Mouse (Mus musculus): Measurements from ENCODE around the gene Nkpd1. TPM values are rescaled to one million over a fixed set of nuclear protein-coding genes. Genes with fewer than 3 reads are reported as not detected.

Gene Nkpd1
- 0.53 and 0.92 TPM in 2 replicates for total RNA-seq (2014; fragmentation: Nextera tagmentation)
- total RNA-seq (2017): 0.22 and 0.41 TPM in 2 replicates
- 0.55 TPM in 2 replicates for polyA plus RNA-seq (2012)

DNA sequence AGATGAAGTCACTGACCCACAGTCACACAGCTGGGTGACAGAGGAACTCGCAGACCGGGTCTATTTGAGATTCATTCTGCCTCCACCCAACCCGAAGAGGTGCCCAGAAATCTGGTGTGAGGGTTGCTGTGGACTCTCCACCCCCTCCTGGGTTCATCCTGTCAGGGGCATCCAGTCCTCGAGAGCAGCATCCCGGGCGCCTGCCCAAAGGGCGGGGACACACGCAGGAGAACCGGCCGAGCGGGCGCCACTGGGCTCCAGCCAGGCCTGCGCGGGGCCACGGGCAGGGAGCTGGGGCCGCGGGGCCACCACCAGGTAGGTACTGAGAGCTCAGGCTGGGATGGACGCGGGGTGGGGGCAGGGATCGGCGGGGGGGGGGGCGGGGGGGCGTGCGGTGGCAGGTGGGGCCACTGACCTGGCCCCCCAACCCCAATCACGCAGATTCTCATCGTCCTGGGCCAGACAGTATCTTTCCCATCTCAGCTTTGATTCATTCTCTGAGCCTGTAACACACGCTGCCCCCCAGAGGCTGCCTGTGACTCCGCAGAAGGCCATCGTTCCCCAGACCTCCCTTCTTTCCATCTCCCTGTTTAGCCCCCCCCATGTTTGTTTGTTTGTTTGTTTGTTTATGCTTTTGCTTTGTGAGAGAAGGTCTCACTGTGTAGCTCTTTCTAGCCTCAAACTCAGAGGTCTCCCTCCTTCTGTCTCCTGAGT lies at the start of gene Nkpd1:
Gene Nkpd1 (plus strand): TSS at position 187 of the 714 bp plus-strand sequence.
- peaks cover 19% of the 10 kb centered on the region for H3K4me1 ChIP-seq (ENCODE audit: insufficient read depth, low read depth, low read length)
- H3K27me3 ChIP-seq (ENCODE audit: insufficient read depth, low read length): peaks cover 29% of the 10 kb centered on the region; the same call in 1 of the 2 replicates
- TF ChIP-seq GATA1 (IDR thresholded peaks at IDR 0.05; ENCODE audit: borderline replicate concordance, low read length): no peak
- H3K4me3 ChIP-seq (ENCODE audit: low read depth, low read length): no peak within 1 kb of the TSS
- no peak for ATAC-seq (ENCODE audit: extremely low read depth, insufficient number of reproducible peaks, low FRiP score, poor library complexity, severe bottlenecking)
- DNase-seq (ENCODE audit: low spot score): no peak
- peaks cover 1% of the 10 kb centered on the region for H3K9me3 ChIP-seq (replicated peaks)
- peaks cover 42% of the 10 kb centered on the region for H3K36me3 ChIP-seq (replicated peaks)

GRCm38 (mm10) chr7:19468279-19468678 lies 49.4 kb upstream of the Nkpd1 start:
- Histone ChIP-seq H3K27me3 (ENCODE audit: insufficient read depth, low read length) (peaks cover 42% of the 10 kb centered on the region), H3K4me1 (ENCODE audit: insufficient read depth, low read depth, low read length) (peaks cover 7% of the 10 kb centered on the region)
- ATAC-seq (ENCODE audit: extremely low read depth, insufficient number of reproducible peaks, low FRiP score, poor library complexity, severe bottlenecking): no peak

GRCm38 (mm10) chr7:19469404-19469803 lies 48.2 kb upstream of the Nkpd1 start:
- Histone ChIP-seq H3K36me3 (replicated peaks) (no peaks in the 10 kb centered on the region), H3K4me1 (ENCODE audit: insufficient read depth, low read depth, low read length) (peaks cover 7% of the 10 kb centered on the region), H3K9me3 (replicated peaks) (peaks cover 7% of the 10 kb centered on the region), H3K27me3 (ENCODE audit: insufficient read depth, low read length) (peaks cover 40% of the 10 kb centered on the region), H3K4me3 (ENCODE audit: low read depth, low read length) (no peak overlapping the region)
- no peak for DNase-seq (ENCODE audit: low spot score)
- TF ChIP-seq GATA1 (IDR thresholded peaks at IDR 0.05; ENCODE audit: borderline replicate concordance, low read length) (no peak), POLR2AphosphoS5 (IDR thresholded peaks at IDR 0.05; ENCODE audit: insufficient replicate concordance, low read depth, low read length) (no peak), TAL1 (conservative IDR thresholded peaks at IDR 0.05; ENCODE audit: low read depth, low read length) (no peak), CTCF (IDR thresholded peaks at IDR 0.05; ENCODE audit: low read depth, low read length) (no peak), GATA2 (IDR thresholded peaks at IDR 0.05; ENCODE audit: borderline replicate concordance, low read depth, low read length) (no peak)
- no peak for ATAC-seq (ENCODE audit: extremely low read depth, insufficient number of reproducible peaks, low FRiP score, poor library complexity, severe bottlenecking)

More at GRCm38 (mm10) chr7:19468279-19468678, 49.4 kb upstream of the Nkpd1 start:
- no peak for DNase-seq (ENCODE audit: low spot score)
- H3K4me3 ChIP-seq (ENCODE audit: low read depth, low read length): no peak overlapping the region
- H3K9me3 ChIP-seq (replicated peaks): no peaks in the 10 kb centered on the region
- H3K36me3 ChIP-seq (replicated peaks): no peaks in the 10 kb centered on the region
- TF ChIP-seq CTCF (IDR thresholded peaks at IDR 0.05; ENCODE audit: low read depth, low read length) (no peak), TAL1 (conservative IDR thresholded peaks at IDR 0.05; ENCODE audit: low read depth, low read length) (no peak), POLR2AphosphoS5 (IDR thresholded peaks at IDR 0.05; ENCODE audit: insufficient replicate concordance, low read depth, low read length) (no peak), GATA2 (IDR thresholded peaks at IDR 0.05; ENCODE audit: borderline replicate concordance, low read depth, low read length) (no peak), GATA1 (IDR thresholded peaks at IDR 0.05; ENCODE audit: borderline replicate concordance, low read length) (no peak)

- Histone ChIP-seq H3K4me1 (ENCODE audit: insufficient read depth, low read depth, low read length) (peaks cover 7% of the 10 kb centered on the region), H3K27me3 (ENCODE audit: insufficient read depth, low read length) (peaks cover 32% of the 10 kb centered on the region; the same call in 1 of the 2 replicates), H3K36me3 (replicated peaks) (no peaks in the 10 kb centered on the region), H3K9me3 (replicated peaks) (peaks cover 7% of the 10 kb centered on the region), H3K4me3 (ENCODE audit: low read depth, low read length) (no peak overlapping the region)
- no peak for DNase-seq (ENCODE audit: low spot score)
- no peak for ATAC-seq (ENCODE audit: extremely low read depth, insufficient number of reproducible peaks, low FRiP score, poor library complexity, severe bottlenecking)
- no peak for TF ChIP-seq CTCF (IDR thresholded peaks at IDR 0.05; ENCODE audit: low read depth, low read length)
- TF ChIP-seq TAL1 (conservative IDR thresholded peaks at IDR 0.05; ENCODE audit: low read depth, low read length): no peak
- TF ChIP-seq POLR2AphosphoS5 (IDR thresholded peaks at IDR 0.05; ENCODE audit: insufficient replicate concordance, low read depth, low read length): no peak
- TF ChIP-seq GATA1 (IDR thresholded peaks at IDR 0.05; ENCODE audit: borderline replicate concordance, low read length): no peak
- TF ChIP-seq GATA2 (IDR thresholded peaks at IDR 0.05; ENCODE audit: borderline replicate concordance, low read depth, low read length): no peak
Measured at GRCm38 (mm10) chr7:19470308-19470707, 47.3 kb upstream of the Nkpd1 start.

DNA sequence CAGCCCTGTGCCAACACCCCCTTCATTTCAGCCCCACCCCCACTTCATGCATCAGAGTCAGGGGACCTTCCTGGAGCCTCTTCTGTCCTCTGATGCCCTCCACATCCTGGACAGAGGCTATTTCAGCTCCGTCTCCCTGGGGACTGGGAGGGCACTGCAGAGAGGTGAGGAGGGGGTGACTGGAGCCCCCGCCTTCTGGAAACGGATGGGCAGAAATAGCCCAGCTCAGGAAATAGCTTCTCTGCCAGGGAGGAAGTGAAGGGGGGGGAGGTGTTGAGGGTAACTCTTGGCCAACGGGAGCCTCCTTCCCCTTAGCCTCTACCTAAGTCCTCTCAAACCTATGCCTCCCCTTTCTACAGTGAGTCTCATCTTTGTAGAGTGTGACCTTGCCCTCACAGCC lies 45.2 kb upstream of the Nkpd1 start:
- Histone ChIP-seq H3K9me3 (replicated peaks) (peaks cover 7% of the 10 kb centered on the region), H3K4me3 (ENCODE audit: low read depth, low read length) (no peak overlapping the region), H3K27me3 (ENCODE audit: insufficient read depth, low read length) (peaks cover 26% of the 10 kb centered on the region; the same call in 1 of the 2 replicates), H3K36me3 (replicated peaks) (no peaks in the 10 kb centered on the region), H3K4me1 (ENCODE audit: insufficient read depth, low read depth, low read length) (peaks cover 7% of the 10 kb centered on the region)
- ATAC-seq (ENCODE audit: extremely low read depth, insufficient number of reproducible peaks, low FRiP score, poor library complexity, severe bottlenecking) (no peak), DNase-seq (ENCODE audit: low spot score) (no peak)
- TF ChIP-seq GATA2 (IDR thresholded peaks at IDR 0.05; ENCODE audit: borderline replicate concordance, low read depth, low read length) (no peak), CTCF (IDR thresholded peaks at IDR 0.05; ENCODE audit: low read depth, low read length) (no peak), POLR2AphosphoS5 (IDR thresholded peaks at IDR 0.05; ENCODE audit: insufficient replicate concordance, low read depth, low read length) (no peak), GATA1 (IDR thresholded peaks at IDR 0.05; ENCODE audit: borderline replicate concordance, low read length) (no peak), TAL1 (conservative IDR thresholded peaks at IDR 0.05; ENCODE audit: low read depth, low read length) (no peak)

GRCm38 (mm10) chr7:19473875-19474443 lies 43.7 kb upstream of the Nkpd1 start:
- Histone ChIP-seq H3K9me3 (replicated peaks) (peaks cover 7% of the 10 kb centered on the region), H3K27me3 (ENCODE audit: insufficient read depth, low read length) (peaks cover 34% of the 10 kb centered on the region), H3K4me3 (ENCODE audit: low read depth, low read length) (no peak overlapping the region), H3K36me3 (replicated peaks) (no peaks in the 10 kb centered on the region), H3K4me1 (ENCODE audit: insufficient read depth, low read depth, low read length) (peaks cover 4% of the 10 kb centered on the region; the same call in 1 of the 2 replicates)
- DNase-seq (ENCODE audit: low spot score) (no peak), ATAC-seq (ENCODE audit: extremely low read depth, insufficient number of reproducible peaks, low FRiP score, poor library complexity, severe bottlenecking) (no peak)
- TF ChIP-seq GATA2 (IDR thresholded peaks at IDR 0.05; ENCODE audit: borderline replicate concordance, low read depth, low read length) (no peak), TAL1 (conservative IDR thresholded peaks at IDR 0.05; ENCODE audit: low read depth, low read length) (no peak), CTCF (IDR thresholded peaks at IDR 0.05; ENCODE audit: low read depth, low read length) (no peak), GATA1 (IDR thresholded peaks at IDR 0.05; ENCODE audit: borderline replicate concordance, low read length) (no peak), POLR2AphosphoS5 (IDR thresholded peaks at IDR 0.05; ENCODE audit: insufficient replicate concordance, low read depth, low read length) (no peak)
